Mouse (Mus musculus): ENCODE measurements around the gene Tns4. TPM values are rescaled to one million over a fixed set of nuclear protein-coding genes. Genes with fewer than 3 reads are reported as not detected.

Tns4 gene
- polyA plus RNA-seq, 1 experiment from 2014 or later, result 0.67 TPM

GRCm38 (mm10) chr11:99098924-99099323 is 9.8 kb upstream of the Tns4 start:
- H3K27me3 ChIP-seq (ENCODE audit: control insufficient read depth, insufficient read depth, low read length), result no peaks in the 10 kb centered on the region
- WGBS, result 89% methylated on average over 9 of the region's 9 CpGs
- H3K27ac ChIP-seq (ENCODE audit: low read depth, low read length), result no peak overlapping the region
- no peak overlapping the region for H3K9ac ChIP-seq (ENCODE audit: low read length)
- H3K4me1 ChIP-seq (ENCODE audit: control insufficient read depth, insufficient read depth, low read length), result no peaks in the 10 kb centered on the region
- H3K9me3 ChIP-seq (ENCODE audit: control insufficient read depth, low read length), result no peaks in the 10 kb centered on the region
- DNase-seq (ENCODE audit: low spot score, missing footprints), result no peak
- no peak for ATAC-seq (ENCODE audit: low FRiP score)
- H3K4me2 ChIP-seq, result no peak overlapping the region
- H3K4me3 ChIP-seq (ENCODE audit: low read depth, low read length), result no peak overlapping the region
- no peaks in the 10 kb centered on the region for H3K36me3 ChIP-seq (ENCODE audit: control insufficient read depth, insufficient read depth, low read length)

DNA sequence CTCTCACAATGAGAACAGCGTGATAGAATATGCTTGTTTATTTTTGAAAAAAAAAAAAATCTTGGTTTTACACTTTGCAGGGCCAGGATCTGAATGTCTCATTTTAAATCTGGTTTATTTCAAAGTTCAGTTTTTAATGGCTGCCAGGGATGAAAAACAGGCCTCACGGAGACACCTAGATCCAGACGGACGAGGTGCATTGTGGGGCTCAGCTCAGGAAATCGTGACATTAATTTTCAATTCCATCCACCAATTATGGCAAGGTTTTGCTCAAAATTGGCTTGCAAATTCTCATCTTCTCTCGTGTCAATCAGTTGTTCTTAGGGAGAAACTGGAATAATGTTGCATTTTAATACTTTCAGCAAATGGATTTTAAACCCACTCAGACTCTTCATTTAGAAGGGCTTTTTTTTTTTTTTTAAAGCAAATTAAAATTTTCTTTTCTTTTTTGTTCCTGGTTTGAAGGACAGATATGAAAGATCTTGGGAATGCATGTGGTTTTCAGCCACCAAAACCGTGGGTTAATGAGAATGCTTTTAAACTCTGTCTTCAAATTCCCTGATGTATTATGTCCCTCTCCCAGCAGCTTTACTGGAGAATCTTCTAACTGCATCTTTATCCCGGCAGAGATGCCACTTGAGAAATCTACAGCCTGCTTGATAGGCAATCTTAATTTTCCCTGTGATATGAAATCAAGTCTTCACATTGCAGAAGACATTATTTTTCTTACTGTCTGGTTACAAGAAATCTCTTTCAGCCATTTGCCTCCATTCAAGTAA is 8.1 kb upstream of the Tns4 start:
- Histone ChIP-seq H3K4me3 (ENCODE audit: low read depth, low read length) (no peak overlapping the region), H3K27ac (ENCODE audit: low read depth, low read length) (no peak overlapping the region), H3K4me2 (no peak overlapping the region), H3K9me3 (ENCODE audit: control insufficient read depth, low read length) (no peaks in the 10 kb centered on the region), H3K27me3 (ENCODE audit: control insufficient read depth, insufficient read depth, low read length) (no peaks in the 10 kb centered on the region), H3K9ac (ENCODE audit: low read length) (no peak overlapping the region), H3K36me3 (ENCODE audit: control insufficient read depth, insufficient read depth, low read length) (no peaks in the 10 kb centered on the region), H3K4me1 (ENCODE audit: control insufficient read depth, insufficient read depth, low read length) (no peaks in the 10 kb centered on the region)
- WGBS, result 82% methylated on average over 8 of the region's 8 CpGs
- no peak for DNase-seq (ENCODE audit: low spot score, missing footprints)
- no peak for ATAC-seq (ENCODE audit: low FRiP score)

DNA sequence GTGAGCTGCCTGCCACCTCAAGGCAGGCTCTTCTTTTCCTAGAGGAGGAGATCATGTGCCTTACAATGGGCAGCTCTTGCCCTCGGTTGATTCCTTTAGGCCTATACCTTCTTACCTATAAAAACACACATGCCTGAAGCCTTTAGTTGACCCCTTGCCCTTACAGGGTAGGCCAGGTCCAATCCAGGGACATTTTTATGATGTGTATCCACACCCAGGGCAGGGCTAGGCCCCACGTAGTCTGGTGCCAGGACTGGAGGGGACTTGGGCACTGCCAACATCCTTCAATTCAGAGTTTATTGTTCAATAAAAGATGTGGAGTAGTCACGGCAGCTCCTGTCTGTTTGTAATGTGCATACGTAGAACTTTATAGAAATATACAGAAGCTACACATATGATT is 7.3 kb upstream of the Tns4 start:
- H3K36me3 ChIP-seq (ENCODE audit: control insufficient read depth, insufficient read depth, low read length), result no peaks in the 10 kb centered on the region
- 84% methylated on average over 4 of the region's 4 CpGs for WGBS
- no peak overlapping the region for H3K9ac ChIP-seq (ENCODE audit: low read length)
- DNase-seq (ENCODE audit: low spot score, missing footprints) (no peak), ATAC-seq (ENCODE audit: low FRiP score) (no peak)
- H3K4me3 ChIP-seq (ENCODE audit: low read depth, low read length), result no peak overlapping the region
- no peak overlapping the region for H3K27ac ChIP-seq (ENCODE audit: low read depth, low read length)
- no peaks in the 10 kb centered on the region for H3K9me3 ChIP-seq (ENCODE audit: control insufficient read depth, low read length)
- H3K27me3 ChIP-seq (ENCODE audit: control insufficient read depth, insufficient read depth, low read length), result no peaks in the 10 kb centered on the region
- H3K4me2 ChIP-seq, result no peak overlapping the region
- H3K4me1 ChIP-seq (ENCODE audit: control insufficient read depth, insufficient read depth, low read length), result no peaks in the 10 kb centered on the region

GRCm38 (mm10) chr11:99095759-99096158 is 6.7 kb upstream of the Tns4 start:
- Histone ChIP-seq H3K27ac (ENCODE audit: low read depth, low read length) (no peak overlapping the region), H3K27me3 (ENCODE audit: control insufficient read depth, insufficient read depth, low read length) (no peaks in the 10 kb centered on the region), H3K36me3 (ENCODE audit: control insufficient read depth, insufficient read depth, low read length) (no peaks in the 10 kb centered on the region), H3K9me3 (ENCODE audit: control insufficient read depth, low read length) (no peaks in the 10 kb centered on the region), H3K4me3 (ENCODE audit: low read depth, low read length) (no peak overlapping the region), H3K4me2 (no peak overlapping the region), H3K4me1 (ENCODE audit: control insufficient read depth, insufficient read depth, low read length) (no peaks in the 10 kb centered on the region), H3K9ac (ENCODE audit: low read length) (no peak overlapping the region)
- ATAC-seq (ENCODE audit: low FRiP score) (no peak), DNase-seq (ENCODE audit: low spot score, missing footprints) (no peak)
- 79% methylated on average over 4 of the region's 4 CpGs for WGBS

DNA sequence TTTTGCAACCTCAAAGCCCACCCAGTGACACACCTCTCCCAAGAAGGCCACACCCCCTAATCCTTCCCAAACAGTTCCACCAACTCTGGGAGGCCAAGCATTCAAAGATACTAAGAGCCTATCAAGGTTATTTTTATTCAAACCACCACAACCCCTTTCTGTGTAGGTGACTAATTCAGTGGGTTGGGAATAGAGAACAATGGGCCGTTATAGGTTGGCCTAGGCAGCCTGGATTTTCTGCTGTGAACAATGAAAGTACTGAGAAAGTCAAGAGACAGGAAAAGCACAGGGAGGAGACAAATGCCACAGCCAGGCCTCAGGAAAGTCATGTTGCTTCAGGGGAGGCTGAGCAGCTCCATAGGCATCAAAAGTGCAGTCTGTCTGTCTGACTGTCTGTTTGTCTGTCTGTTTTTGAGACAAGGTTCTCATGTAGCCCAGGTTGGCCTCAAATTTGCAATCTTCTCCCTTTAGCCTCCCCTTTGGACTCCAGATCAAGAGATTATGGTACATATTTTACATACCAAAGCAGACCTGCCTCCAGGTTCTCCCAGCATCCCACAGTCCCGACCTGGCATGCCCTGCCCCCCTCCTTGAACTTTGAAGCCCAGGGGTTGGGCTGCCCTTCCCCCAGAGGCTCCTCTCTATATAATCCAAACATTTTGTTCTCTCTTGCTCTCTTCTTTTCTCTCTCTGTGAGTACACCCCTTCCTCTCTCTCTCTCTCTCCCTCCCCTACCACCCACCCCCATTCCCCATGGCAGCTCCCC is 6.0 kb upstream of the Tns4 start:
- H3K4me3 ChIP-seq (ENCODE audit: low read depth, low read length), result no peak overlapping the region
- no peak overlapping the region for H3K4me2 ChIP-seq
- no peaks in the 10 kb centered on the region for H3K4me1 ChIP-seq (ENCODE audit: control insufficient read depth, insufficient read depth, low read length)
- H3K9ac ChIP-seq (ENCODE audit: low read length), result no peak overlapping the region
- H3K27me3 ChIP-seq (ENCODE audit: control insufficient read depth, insufficient read depth, low read length), result no peaks in the 10 kb centered on the region
- ATAC-seq (ENCODE audit: low FRiP score) (no peak), DNase-seq (ENCODE audit: low spot score, missing footprints) (no peak)
- H3K36me3 ChIP-seq (ENCODE audit: control insufficient read depth, insufficient read depth, low read length), result no peaks in the 10 kb centered on the region
- WGBS, result 63% methylated on average over 2 of the region's 2 CpGs
- no peaks in the 10 kb centered on the region for H3K9me3 ChIP-seq (ENCODE audit: control insufficient read depth, low read length)
- no peak overlapping the region for H3K27ac ChIP-seq (ENCODE audit: low read depth, low read length)

DNA sequence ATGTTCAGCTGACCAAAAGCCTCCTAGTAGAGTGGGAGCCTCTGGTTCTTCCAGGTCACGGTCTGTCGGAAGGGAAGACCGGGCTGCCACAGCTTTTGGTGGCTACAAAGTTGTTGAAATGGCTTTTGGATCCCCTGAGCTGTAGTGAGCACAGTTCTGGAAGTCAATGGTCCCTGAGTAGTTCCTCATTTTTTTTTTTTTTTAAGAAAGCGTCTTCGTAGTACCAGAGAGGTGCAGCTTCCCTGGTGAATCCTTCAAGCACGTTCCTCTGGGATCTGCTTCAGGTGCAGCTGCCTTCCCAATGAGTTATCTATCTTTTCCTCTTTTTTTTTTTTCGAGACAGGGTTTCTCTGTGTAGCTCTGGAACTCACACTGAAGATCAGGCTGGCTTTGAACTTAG is 4.6 kb upstream of the Tns4 start:
- H3K36me3 ChIP-seq (ENCODE audit: control insufficient read depth, insufficient read depth, low read length), result no peaks in the 10 kb centered on the region
- H3K9ac ChIP-seq (ENCODE audit: low read length), result no peak overlapping the region
- WGBS, result 83% methylated on average over 7 of the region's 7 CpGs
- no peak overlapping the region for H3K27ac ChIP-seq (ENCODE audit: low read depth, low read length)
- ATAC-seq (ENCODE audit: low FRiP score), result no peak
- no peak overlapping the region for H3K4me3 ChIP-seq (ENCODE audit: low read depth, low read length)
- no peak for DNase-seq (ENCODE audit: low spot score, missing footprints)
- H3K27me3 ChIP-seq (ENCODE audit: control insufficient read depth, insufficient read depth, low read length), result no peaks in the 10 kb centered on the region
- no peak overlapping the region for H3K4me2 ChIP-seq
- no peaks in the 10 kb centered on the region for H3K9me3 ChIP-seq (ENCODE audit: control insufficient read depth, low read length)
- no peaks in the 10 kb centered on the region for H3K4me1 ChIP-seq (ENCODE audit: control insufficient read depth, insufficient read depth, low read length)

DNA sequence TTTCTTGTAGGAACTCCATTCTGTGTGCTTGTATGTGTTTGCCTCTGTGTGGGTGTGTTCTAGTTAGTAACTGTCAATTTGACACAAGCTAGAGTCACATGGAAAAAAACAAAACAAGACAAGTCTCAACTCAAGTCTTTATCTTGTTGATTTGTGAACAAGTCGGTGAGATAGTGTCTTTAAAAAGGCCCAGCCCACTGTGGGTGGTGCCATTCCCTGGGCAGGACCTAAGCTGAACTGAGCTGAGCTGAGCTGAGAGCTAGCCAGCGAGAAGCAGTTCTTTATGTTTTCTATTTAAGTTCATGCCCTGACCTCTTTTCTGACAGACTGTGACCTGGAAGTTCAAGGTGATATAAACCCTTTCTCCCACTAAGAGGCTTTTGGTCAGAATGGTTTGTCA is 2.6 kb upstream of the Tns4 start:
- Histone ChIP-seq H3K4me3 (ENCODE audit: low read depth, low read length) (no peak overlapping the region), H3K36me3 (ENCODE audit: control insufficient read depth, insufficient read depth, low read length) (no peaks in the 10 kb centered on the region), H3K4me2 (no peak overlapping the region), H3K27ac (ENCODE audit: low read depth, low read length) (no peak overlapping the region), H3K9me3 (ENCODE audit: control insufficient read depth, low read length) (no peaks in the 10 kb centered on the region), H3K4me1 (ENCODE audit: control insufficient read depth, insufficient read depth, low read length) (no peaks in the 10 kb centered on the region), H3K9ac (ENCODE audit: low read length) (no peak overlapping the region), H3K27me3 (ENCODE audit: control insufficient read depth, insufficient read depth, low read length) (no peaks in the 10 kb centered on the region)
- 76% methylated on average over 2 of the region's 2 CpGs for WGBS
- no peak for DNase-seq (ENCODE audit: low spot score, missing footprints)
- no peak for ATAC-seq (ENCODE audit: low FRiP score)

DNA sequence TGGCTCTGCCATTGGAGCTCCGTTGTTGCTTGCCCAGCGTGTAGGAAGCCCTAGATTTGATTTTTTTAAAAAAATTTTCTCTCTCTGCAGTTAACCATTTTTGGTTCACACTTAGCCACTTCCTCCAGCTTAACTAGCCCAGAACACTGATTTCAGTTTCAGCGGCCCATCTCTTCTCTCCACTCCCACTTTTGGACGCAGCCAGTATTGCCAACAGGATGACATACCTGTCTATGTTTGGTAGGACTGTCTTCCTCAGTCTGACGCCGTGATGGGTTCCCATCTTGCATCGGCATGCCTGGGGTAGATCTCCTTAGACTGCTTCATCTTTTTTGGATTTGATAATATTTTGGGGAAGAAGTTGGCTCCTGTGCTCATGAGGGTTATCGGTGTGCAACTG is 1.3 kb upstream of the Tns4 start:
- Histone ChIP-seq H3K4me3 (ENCODE audit: low read depth, low read length) (no peak overlapping the region), H3K4me1 (ENCODE audit: control insufficient read depth, insufficient read depth, low read length) (no peaks in the 10 kb centered on the region), H3K9me3 (ENCODE audit: control insufficient read depth, low read length) (no peaks in the 10 kb centered on the region), H3K9ac (ENCODE audit: low read length) (no peak overlapping the region), H3K27ac (ENCODE audit: low read depth, low read length) (no peak overlapping the region), H3K4me2 (no peak overlapping the region), H3K27me3 (ENCODE audit: control insufficient read depth, insufficient read depth, low read length) (no peaks in the 10 kb centered on the region), H3K36me3 (ENCODE audit: control insufficient read depth, insufficient read depth, low read length) (no peaks in the 10 kb centered on the region)
- WGBS, result 91% methylated on average over 8 of the region's 8 CpGs
- DNase-seq (ENCODE audit: low spot score, missing footprints) (no peak), ATAC-seq (ENCODE audit: low FRiP score) (no peak)

DNA sequence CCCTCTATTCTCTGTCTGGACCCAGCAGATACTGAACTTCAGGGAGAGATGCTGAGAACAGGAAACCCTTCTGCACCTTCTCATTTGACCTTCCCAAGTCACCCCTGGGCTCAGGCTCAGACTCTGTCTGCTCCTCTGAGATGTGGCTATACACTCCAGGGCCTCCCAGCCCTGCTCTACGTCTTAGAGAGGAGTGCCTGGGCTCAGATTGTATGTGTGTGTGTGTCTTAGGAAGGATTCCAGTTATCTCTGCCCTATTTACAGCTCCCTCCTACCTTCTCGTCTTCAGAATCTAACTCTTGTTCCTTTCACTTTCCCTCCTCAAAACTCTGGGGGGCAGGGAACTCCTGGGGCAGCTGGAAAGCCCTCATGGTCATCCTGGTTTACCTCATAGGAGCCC is 620 bp downstream of the Tns4 start:
- Histone ChIP-seq H3K27me3 (ENCODE audit: control insufficient read depth, insufficient read depth, low read length) (no peaks in the 10 kb centered on the region), H3K4me1 (ENCODE audit: control insufficient read depth, insufficient read depth, low read length) (no peaks in the 10 kb centered on the region), H3K4me3 (ENCODE audit: low read depth, low read length) (no peak overlapping the region), H3K9me3 (ENCODE audit: control insufficient read depth, low read length) (no peaks in the 10 kb centered on the region), H3K36me3 (ENCODE audit: control insufficient read depth, insufficient read depth, low read length) (no peaks in the 10 kb centered on the region), H3K4me2 (no peak overlapping the region), H3K9ac (ENCODE audit: low read length) (no peak overlapping the region), H3K27ac (ENCODE audit: low read depth, low read length) (no peak overlapping the region)
- DNase-seq (ENCODE audit: low spot score, missing footprints) (no peak), ATAC-seq (ENCODE audit: low FRiP score) (no peak)
- WGBS, result 58% methylated on average over 2 of the region's 2 CpGs

All from midbrain, embryonic 11.5 days (tissue).